Comparison of ENCODE assay signal across 25 mouse cellular contexts in genomic region chr4:120430601-120431000, GRCm38 (mm10). TPM values are rescaled to one million over a fixed set of nuclear protein-coding genes. Genes with fewer than 3 reads are reported as not detected.
A peak's percentile ranks its signal among the peaks of the same experiment; 100 is the strongest.
DNase-seq lines count a peak whose midpoint lies in the region; ATAC-seq and TF ChIP-seq lines count a peak whose summit lies in the region.
"Had no signal": no experiment of that assay in that cellular context is flagged by ENCODE, and none has a peak within 500 bp of the region (broad histone marks: within the 10 kb centered on the region; RNA-seq: fewer than 3 reads in every experiment).

No protein-coding gene starts in this region.

- no peak overlapping the region for H3K4me2 ChIP-seq in hindbrain, embryonic 11.5 days (replicated peaks; ENCODE audit: low read depth, low read length)
- no peak overlapping the region for H3K4me2 ChIP-seq in hindbrain, embryonic 16.5 days (ENCODE audit: low read length)
- H3K4me2 ChIP-seq in midbrain, postnatal 0 days (ENCODE audit: low read depth, low read length, poor library complexity, severe bottlenecking) = no peak overlapping the region
- no peak overlapping the region for H3K4me2 ChIP-seq in midbrain, embryonic 11.5 days
- H3K4me2 ChIP-seq: embryonic facial prominence, embryonic 12.5 days; embryonic facial prominence, embryonic 15.5 days; heart, embryonic 11.5 days; hindbrain, embryonic 13.5 days; intestine, embryonic 15.5 days had no signal

- H3K9ac ChIP-seq in hindbrain, embryonic 11.5 days (ENCODE audit: low read depth, low read length) = no peak overlapping the region
- no peak overlapping the region for H3K9ac ChIP-seq in hindbrain, embryonic 16.5 days (ENCODE audit: low read depth, low read length)
- H3K9ac ChIP-seq in midbrain, postnatal 0 days (replicated peaks; ENCODE audit: low read length, poor library complexity, severe bottlenecking) = no peak overlapping the region
- H3K9ac ChIP-seq in midbrain, embryonic 11.5 days (ENCODE audit: low read length) = no peak overlapping the region
- H3K9ac ChIP-seq: embryonic facial prominence, embryonic 12.5 days; embryonic facial prominence, embryonic 15.5 days; forebrain, postnatal 0 days; hindbrain, embryonic 13.5 days; intestine, embryonic 15.5 days had no signal

- no peak for ATAC-seq in hindbrain, embryonic 11.5 days (ENCODE audit: low FRiP score)
- no peak for ATAC-seq in hindbrain, embryonic 16.5 days
- ATAC-seq in midbrain, postnatal 0 days (ENCODE audit: low FRiP score) = no peak
- no peak for ATAC-seq in midbrain, embryonic 11.5 days (ENCODE audit: low FRiP score)
- ATAC-seq: forebrain, embryonic 14.5 days; forebrain, postnatal 0 days; intestine, embryonic 15.5 days had no signal

- no peaks in the 10 kb centered on the region for H3K36me3 ChIP-seq in hindbrain, embryonic 11.5 days (ENCODE audit: control insufficient read depth, insufficient read depth, low read length)
- no peaks in the 10 kb centered on the region for H3K36me3 ChIP-seq in hindbrain, embryonic 16.5 days (ENCODE audit: control insufficient read depth, insufficient read depth, low read length)
- H3K36me3 ChIP-seq in midbrain, postnatal 0 days (ENCODE audit: insufficient read depth, low read length) = no peaks in the 10 kb centered on the region
- H3K36me3 ChIP-seq in midbrain, embryonic 11.5 days (ENCODE audit: control insufficient read depth, insufficient read depth, low read length) = no peaks in the 10 kb centered on the region
- H3K36me3 ChIP-seq: embryonic facial prominence, embryonic 12.5 days; embryonic facial prominence, embryonic 15.5 days; G1E; hindbrain, embryonic 13.5 days; intestine, embryonic 15.5 days had no signal

- no peak for TF ChIP-seq CTCF in midbrain, postnatal 0 days (IDR thresholded peaks at IDR 0.05)

- DNase-seq in cerebellum, adult 9-10 months = peak; percentile 41
- no peak for DNase-seq in cerebellum, adult 18-20 months
- peak; percentile 31 for DNase-seq in hindbrain, embryonic 11.5 days (ENCODE audit: low spot score)
- peak; percentile 65 for DNase-seq in midbrain, postnatal 0 days (ENCODE audit: low spot score)
- DNase-seq in midbrain, embryonic 11.5 days (ENCODE audit: low spot score, missing footprints) = no peak
- DNase-seq in brain, adult 2 months (ENCODE audit: low read depth, low spot score) = peak; percentile 29
- DNase-seq in ovary, postnatal 10 days (ENCODE audit: low spot score) = no peak
- DNase-seq: adrenal gland, adult 8-10 months; adrenal gland, postnatal 25 days; cerebellum, adult 11-12 months; cerebellum, postnatal 25 days; forebrain, postnatal 0 days; gastrocnemius, adult 2 months; gastrocnemius, postnatal 14 days; heart, adult 11 months; kidney, adult 11 months had no signal

- H3K4me1 ChIP-seq in hindbrain, embryonic 11.5 days (replicated peaks; ENCODE audit: control insufficient read depth, insufficient read depth, low read length) = no peaks in the 10 kb centered on the region
- no peaks in the 10 kb centered on the region for H3K4me1 ChIP-seq in hindbrain, embryonic 16.5 days (ENCODE audit: control insufficient read depth, insufficient read depth, low read depth, low read length)
- no peaks in the 10 kb centered on the region for H3K4me1 ChIP-seq in midbrain, postnatal 0 days (ENCODE audit: insufficient read depth, low read length)
- H3K4me1 ChIP-seq in midbrain, embryonic 11.5 days (ENCODE audit: control insufficient read depth, insufficient read depth, low read length) = no peaks in the 10 kb centered on the region
- H3K4me1 ChIP-seq: intestine, embryonic 15.5 days had no signal

- no peak overlapping the region for H3K4me3 ChIP-seq in hindbrain, embryonic 11.5 days (ENCODE audit: low read depth, low read length)
- H3K4me3 ChIP-seq in hindbrain, embryonic 16.5 days (ENCODE audit: low read length) = no peak overlapping the region
- H3K4me3 ChIP-seq in midbrain, postnatal 0 days (ENCODE audit: low read depth, low read length) = no peak overlapping the region
- H3K4me3 ChIP-seq in midbrain, embryonic 11.5 days (ENCODE audit: low read depth, low read length) = no peak overlapping the region
- H3K4me3 ChIP-seq: embryonic facial prominence, embryonic 12.5 days; embryonic facial prominence, embryonic 15.5 days; gastrocnemius, adult 2 months; hindbrain, embryonic 13.5 days; intestine, embryonic 15.5 days had no signal

- no peaks in the 10 kb centered on the region for H3K27me3 ChIP-seq in hindbrain, embryonic 11.5 days (ENCODE audit: control insufficient read depth, insufficient read depth, low read length)
- no peaks in the 10 kb centered on the region for H3K27me3 ChIP-seq in hindbrain, embryonic 16.5 days (replicated peaks; ENCODE audit: control insufficient read depth, insufficient read depth, low read length)
- no peaks in the 10 kb centered on the region for H3K27me3 ChIP-seq in midbrain, postnatal 0 days (ENCODE audit: insufficient read depth, low read length)
- no peaks in the 10 kb centered on the region for H3K27me3 ChIP-seq in midbrain, embryonic 11.5 days (ENCODE audit: control insufficient read depth, insufficient read depth, low read length)
- H3K27me3 ChIP-seq: CH12.LX; embryonic facial prominence, embryonic 12.5 days; embryonic facial prominence, embryonic 15.5 days; hindbrain, embryonic 13.5 days; intestine, embryonic 15.5 days had no signal

- no peaks in the 10 kb centered on the region for H3K9me3 ChIP-seq in hindbrain, embryonic 11.5 days (ENCODE audit: control insufficient read depth, low read length)
- H3K9me3 ChIP-seq in hindbrain, embryonic 16.5 days (ENCODE audit: control insufficient read depth, low read length) = no peaks in the 10 kb centered on the region
- H3K9me3 ChIP-seq in midbrain, postnatal 0 days (ENCODE audit: low read length) = no peaks in the 10 kb centered on the region
- H3K9me3 ChIP-seq in midbrain, embryonic 11.5 days (ENCODE audit: control insufficient read depth, low read length) = no peaks in the 10 kb centered on the region
- H3K9me3 ChIP-seq: embryonic facial prominence, embryonic 12.5 days; embryonic facial prominence, embryonic 15.5 days; G1E; hindbrain, embryonic 13.5 days; intestine, embryonic 15.5 days had no signal

- no peak overlapping the region for H3K27ac ChIP-seq in hindbrain, embryonic 11.5 days (ENCODE audit: low read depth, low read length)
- no peak overlapping the region for H3K27ac ChIP-seq in hindbrain, embryonic 16.5 days (ENCODE audit: low read depth, low read length)
- H3K27ac ChIP-seq in midbrain, postnatal 0 days (ENCODE audit: low read depth, low read length) = no peak overlapping the region
- no peak overlapping the region for H3K27ac ChIP-seq in midbrain, embryonic 11.5 days (ENCODE audit: low read depth, low read length)
- H3K27ac ChIP-seq: embryonic facial prominence, embryonic 12.5 days; embryonic facial prominence, embryonic 15.5 days; gastrocnemius, adult 2 months; intestine, embryonic 15.5 days had no signal

RNA-seq across cellular contexts. Expression of gene Scmh1, which starts 25.5 kb away (rescaled TPM):
- polyA plus RNA-seq in hindbrain, embryonic 11.5 days (2014; fragmentation: Nextera tagmentation; extraction: Ambion mirVana) = 47.3 and 53.5 TPM in 2 replicates
- polyA plus RNA-seq in hindbrain, embryonic 16.5 days (2015; fragmentation: Nextera tagmentation; extraction: Ambion mirVana) = 74.5 and 90.0 TPM in 2 replicates
- 53.6 and 57.3 TPM in 2 replicates for total RNA-seq in midbrain, postnatal 0 days (2014; rRNA removed)
- 66.8 TPM in 2 replicates for polyA plus RNA-seq in midbrain, postnatal 0 days (2015; fragmentation: Nextera tagmentation; extraction: Ambion mirVana)
- 41.1 and 44.8 TPM in 2 replicates for polyA plus RNA-seq in midbrain, embryonic 11.5 days (2014; fragmentation: Nextera tagmentation; extraction: Ambion mirVana)
- polyA plus RNA-seq: G1E had no signal

Comparison
In these comparisons a context has a peak if more than half of its experiments do, and no peak if none do; other contexts are left out.
1. DNase-seq: peak in cerebellum, adult 9-10 months (single experiment), hindbrain, embryonic 11.5 days (single experiment), midbrain, postnatal 0 days (single experiment) and brain, adult 2 months (single experiment); none in cerebellum, adult 18-20 months (0 of 2), midbrain, embryonic 11.5 days (single experiment) and ovary, postnatal 10 days (single experiment).